Mouse (Mus musculus): ENCODE measurements around the gene Fgf3.

DNA sequence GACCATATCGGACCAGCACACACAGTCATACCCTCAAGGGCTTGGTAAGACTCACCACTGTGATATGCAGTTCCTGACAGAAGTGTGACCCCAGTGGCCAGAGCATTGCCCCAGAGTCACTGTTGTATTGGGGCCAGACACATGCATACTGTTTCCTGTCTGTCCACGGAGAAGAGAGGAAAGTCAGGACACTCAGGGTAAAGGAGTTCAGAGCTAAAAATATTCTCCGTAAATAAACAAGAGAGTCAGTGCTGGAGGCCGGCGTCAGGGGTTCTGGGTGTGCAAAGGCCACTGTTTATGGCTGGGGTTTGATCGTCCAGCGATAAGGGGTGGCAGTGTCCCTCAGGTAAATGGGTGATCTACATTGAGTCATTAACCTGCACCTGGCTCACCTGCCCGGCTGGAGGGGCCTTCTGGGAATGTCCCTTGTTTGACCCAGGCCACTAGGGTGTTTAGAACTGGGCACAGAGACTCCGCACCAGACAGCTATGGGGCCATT, 41.9 kb upstream of the Fgf3 start:
- TF ChIP-seq CTCF (IDR thresholded peaks at IDR 0.05; ENCODE audit: low read depth) (no peak), EP300 (optimal IDR thresholded peaks at IDR 0.05) (no peak)

Measured in stomach, postnatal 0 days (tissue).